Mouse (Mus musculus) liver, embryonic 12.5 days (tissue): ENCODE measurements around the gene Rad51b. TPM values are rescaled to one million over a fixed set of nuclear protein-coding genes. Genes with fewer than 3 reads are reported as not detected.

Experiments used
- ATAC-seq: fragments of 200-750 bp; cut with Nextera tagmentation; 2 replicates; pipeline ENCODE4 v1.8.0; 2017; ENCODE audit warnings: moderate number of reproducible peaks, mild to moderate bottlenecking, moderate library complexity
- H3K27ac ChIP-seq: fragments of 300-500 bp; sonication (generic); 2 replicates; pipeline ENCODE4 v1.5.1; 2016; ENCODE audit warnings: mild to moderate bottlenecking
- H3K27me3 ChIP-seq: fragments of 300-500 bp; sonication (generic); replicated peaks from 2 replicates; pipeline ENCODE4 v1.6.1; 2016; ENCODE audit warnings: mild to moderate bottlenecking, moderate library complexity
- H3K36me3 ChIP-seq: fragments of 300-500 bp; sonication (generic); 2 replicates; pipeline ENCODE4 v1.6.1; 2016; ENCODE audit warnings: mild to moderate bottlenecking, moderate library complexity
- H3K4me1 ChIP-seq: fragments of 300-500 bp; sonication (generic); 2 replicates; pipeline ENCODE4 v1.6.1; 2016
- H3K4me2 ChIP-seq: fragments of 300-500 bp; sonication (generic); 2 replicates; pipeline ENCODE4 v1.6.1; 2016; ENCODE audit warnings: mild to moderate bottlenecking, moderate library complexity
- H3K4me3 ChIP-seq: fragments of 300-500 bp; sonication (generic); 2 replicates; pipeline ENCODE4 v1.5.1; 2016; ENCODE audit warnings: mild to moderate bottlenecking, moderate library complexity
- H3K9ac ChIP-seq: fragments of 300-500 bp; sonication (generic); 2 replicates; pipeline ENCODE4 v1.6.1; 2016; ENCODE audit warnings: mild to moderate bottlenecking, moderate library complexity
- H3K9me3 ChIP-seq: fragments of 300-500 bp; sonication (generic); replicated peaks from 2 replicates; pipeline ENCODE4 v1.6.1; 2016; ENCODE audit warnings: mild to moderate bottlenecking, moderate library complexity
- WGBS: fragments of 180-500 bp; shearing (Covaris S2); methylation state at CpG from one replicate; pipeline ENCODE4 v1.1.7; 2016; ENCODE audit not compliant: insufficient replicate concordance; 5-methylcytosine and 5-hydroxymethylcytosine counted together
- polyA plus RNA-seq: library from polyadenylated mRNA; unstranded; fragments of >200 nt; fragmentation: Nextera tagmentation; extraction: Ambion mirVana; gene quantifications from 2 replicates; pipeline ENCODE4 v1.2.1, GENCODE M21; 2016

Rad51b gene
- polyA plus RNA-seq, 1 experiment from 2014 or later = 7.5 TPM

- WGBS = 48% methylated on average over 3 of the region's 3 CpGs
- Histone ChIP-seq H3K4me2 (no peak overlapping the region), H3K27me3 (no peaks in the 10 kb centered on the region), H3K4me3 (no peak overlapping the region), H3K9me3 (no peaks in the 10 kb centered on the region), H3K9ac (no peak overlapping the region), H3K4me1 (peaks cover 29% of the 10 kb centered on the region), H3K36me3 (no peaks in the 10 kb centered on the region), H3K27ac (no peak overlapping the region)
- no peak; the same call in 1 of the 2 replicates for ATAC-seq
Observed at GRCm38 (mm10) chr12:79383583-79383982, 86.5 kb downstream of the Rad51b start.

GRCm38 (mm10) chr12:79384787-79385186 is 87.7 kb downstream of the Rad51b start:
- H3K4me2 ChIP-seq = peak overlapping the region; percentile 20; the same call in 1 of the 2 replicates
- H3K27ac ChIP-seq = no peak overlapping the region
- H3K9me3 ChIP-seq = no peaks in the 10 kb centered on the region
- H3K27me3 ChIP-seq = no peaks in the 10 kb centered on the region
- no peaks in the 10 kb centered on the region for H3K36me3 ChIP-seq
- H3K4me1 ChIP-seq = peaks cover 29% of the 10 kb centered on the region
- no peak overlapping the region for H3K4me3 ChIP-seq
- WGBS = 51% methylated on average over 9 of the region's 9 CpGs
- H3K9ac ChIP-seq = no peak overlapping the region; the same call in 1 of the 2 replicates
- no peak for ATAC-seq

GRCm38 (mm10) chr12:79385199-79385598 is 88.1 kb downstream of the Rad51b start:
- H3K9ac ChIP-seq = no peak overlapping the region
- H3K27me3 ChIP-seq = no peaks in the 10 kb centered on the region
- H3K4me2 ChIP-seq = 0 out of 2 replicates have a peak overlapping the region, but pooled peaks have one; percentile 20
- H3K4me1 ChIP-seq = peaks cover 29% of the 10 kb centered on the region
- H3K4me3 ChIP-seq = no peak overlapping the region
- 78% methylated on average over 5 of the region's 5 CpGs for WGBS
- H3K27ac ChIP-seq = no peak overlapping the region
- no peaks in the 10 kb centered on the region for H3K9me3 ChIP-seq
- ATAC-seq = no peak
- no peaks in the 10 kb centered on the region for H3K36me3 ChIP-seq

- no peaks in the 10 kb centered on the region for H3K9me3 ChIP-seq
- no peaks in the 10 kb centered on the region for H3K36me3 ChIP-seq
- no peak overlapping the region for H3K4me2 ChIP-seq
- no peak overlapping the region for H3K27ac ChIP-seq
- 61% methylated on average over 6 of the region's 6 CpGs for WGBS
- no peak for ATAC-seq
- H3K9ac ChIP-seq = no peak overlapping the region
- H3K27me3 ChIP-seq = no peaks in the 10 kb centered on the region
- H3K4me3 ChIP-seq = no peak overlapping the region
- peaks cover 20% of the 10 kb centered on the region for H3K4me1 ChIP-seq
Observed at GRCm38 (mm10) chr12:79387886-79388285, 90.8 kb downstream of the Rad51b start.

GRCm38 (mm10) chr12:79389251-79389650 is 92.2 kb downstream of the Rad51b start:
- 79% methylated on average over 3 of the region's 3 CpGs for WGBS
- Histone ChIP-seq H3K27me3 (no peaks in the 10 kb centered on the region), H3K9me3 (no peaks in the 10 kb centered on the region), H3K9ac (no peak overlapping the region), H3K4me2 (no peak overlapping the region), H3K27ac (no peak overlapping the region), H3K36me3 (no peaks in the 10 kb centered on the region), H3K4me3 (no peak overlapping the region), H3K4me1 (peaks cover 12% of the 10 kb centered on the region)
- ATAC-seq = no peak

GRCm38 (mm10) chr12:79389971-79390370 is 92.9 kb downstream of the Rad51b start:
- Histone ChIP-seq H3K27me3 (no peaks in the 10 kb centered on the region), H3K4me3 (no peak overlapping the region), H3K27ac (no peak overlapping the region), H3K9ac (no peak overlapping the region), H3K36me3 (no peaks in the 10 kb centered on the region), H3K4me2 (no peak overlapping the region), H3K4me1 (peaks cover 5% of the 10 kb centered on the region; the same call in 1 of the 2 replicates), H3K9me3 (no peaks in the 10 kb centered on the region)
- ATAC-seq = no peak

- H3K4me1 ChIP-seq = no peaks in the 10 kb centered on the region
- 76% methylated on average over 2 of the region's 2 CpGs for WGBS
- no peak for ATAC-seq
- H3K27ac ChIP-seq = no peak overlapping the region
- no peak overlapping the region for H3K4me2 ChIP-seq
- H3K9me3 ChIP-seq = no peaks in the 10 kb centered on the region
- H3K9ac ChIP-seq = no peak overlapping the region
- no peaks in the 10 kb centered on the region for H3K27me3 ChIP-seq
- no peaks in the 10 kb centered on the region for H3K36me3 ChIP-seq
- H3K4me3 ChIP-seq = no peak overlapping the region
Observed at GRCm38 (mm10) chr12:79393636-79394035, 96.6 kb downstream of the Rad51b start.

GRCm38 (mm10) chr12:79403992-79404391 is 106.9 kb downstream of the Rad51b start:
- ATAC-seq = no peak
- H3K4me2 ChIP-seq = no peak overlapping the region
- no peaks in the 10 kb centered on the region for H3K36me3 ChIP-seq
- no peaks in the 10 kb centered on the region for H3K27me3 ChIP-seq
- H3K9me3 ChIP-seq = no peaks in the 10 kb centered on the region
- WGBS = 64% methylated on average over 3 of the region's 3 CpGs
- H3K27ac ChIP-seq = no peak overlapping the region
- no peak overlapping the region for H3K9ac ChIP-seq
- H3K4me3 ChIP-seq = no peak overlapping the region
- no peaks in the 10 kb centered on the region for H3K4me1 ChIP-seq

GRCm38 (mm10) chr12:79404494-79404893 is 107.4 kb downstream of the Rad51b start:
- 51% methylated on average over 1 of the region's 1 CpGs for WGBS
- Histone ChIP-seq H3K4me2 (no peak overlapping the region), H3K9ac (no peak overlapping the region), H3K4me1 (no peaks in the 10 kb centered on the region), H3K27ac (no peak overlapping the region), H3K36me3 (no peaks in the 10 kb centered on the region), H3K4me3 (no peak overlapping the region), H3K27me3 (no peaks in the 10 kb centered on the region), H3K9me3 (no peaks in the 10 kb centered on the region)
- no peak for ATAC-seq

- no peaks in the 10 kb centered on the region for H3K27me3 ChIP-seq
- no peaks in the 10 kb centered on the region for H3K9me3 ChIP-seq
- no peak overlapping the region for H3K27ac ChIP-seq
- 73% methylated on average over 2 of the region's 2 CpGs for WGBS
- H3K4me2 ChIP-seq = no peak overlapping the region
- no peaks in the 10 kb centered on the region for H3K36me3 ChIP-seq
- no peaks in the 10 kb centered on the region for H3K4me1 ChIP-seq
- ATAC-seq = no peak
- H3K9ac ChIP-seq = no peak overlapping the region
- no peak overlapping the region for H3K4me3 ChIP-seq
Observed at GRCm38 (mm10) chr12:79408677-79409076, 111.6 kb downstream of the Rad51b start.

- Histone ChIP-seq H3K9ac (no peak overlapping the region), H3K27me3 (no peaks in the 10 kb centered on the region), H3K4me2 (no peak overlapping the region), H3K36me3 (no peaks in the 10 kb centered on the region), H3K9me3 (no peaks in the 10 kb centered on the region), H3K4me3 (no peak overlapping the region), H3K4me1 (no peaks in the 10 kb centered on the region), H3K27ac (no peak overlapping the region)
- WGBS = 57% methylated on average over 4 of the region's 4 CpGs
- ATAC-seq = no peak
Observed at GRCm38 (mm10) chr12:79409126-79409860, 112.2 kb downstream of the Rad51b start.

GRCm38 (mm10) chr12:79412894-79413507 is 115.9 kb downstream of the Rad51b start:
- no peaks in the 10 kb centered on the region for H3K9me3 ChIP-seq
- WGBS = 78% methylated on average over 8 of the region's 8 CpGs
- no peak overlapping the region for H3K9ac ChIP-seq
- H3K36me3 ChIP-seq = no peaks in the 10 kb centered on the region
- H3K27ac ChIP-seq = no peak overlapping the region
- no peak overlapping the region for H3K4me3 ChIP-seq
- H3K4me2 ChIP-seq = no peak overlapping the region
- no peak for ATAC-seq
- H3K27me3 ChIP-seq = no peaks in the 10 kb centered on the region
- H3K4me1 ChIP-seq = no peaks in the 10 kb centered on the region
